ENCODE assay signal across 11 mouse cellular contexts in genomic region chr10:83970501-83970900, GRCm38 (mm10).
DNase-seq lines count a peak whose midpoint lies in the region; ATAC-seq lines count a peak whose summit lies in the region.
"Had no signal": no experiment of that assay in that cellular context is flagged by ENCODE, and none has a peak within 500 bp of the region (broad histone marks: within the 10 kb centered on the region; RNA-seq: fewer than 3 reads in every experiment).

No protein-coding gene starts in this region.

- DNase-seq in gastrocnemius, adult 18-20 months (ENCODE audit: low spot score), result peak; percentile 11
- DNase-seq in gastrocnemius, postnatal 14 days, result no peak
- DNase-seq in kidney, adult 18-20 months, result peak; percentile 9
- no peak for DNase-seq in kidney, postnatal 25 days
- peak; percentile 31 for DNase-seq in Muller cell, postnatal 12 days (ENCODE audit: inconsistent ontology term)
- peak; percentile 33 for DNase-seq in heart, postnatal 4 days
- DNase-seq in frontal cortex, postnatal 10 days (ENCODE audit: low spot score in 2 of 2), result no peak
- DNase-seq: cerebellum, postnatal 14 days; right cerebral cortex, postnatal 4 days; thymus, adult 18-20 months had no signal

- no peak for ATAC-seq in monocyte, adult 5-6 weeks (replicated peaks; ENCODE audit: insufficient number of reproducible peaks, low FRiP score, low TSS enrichment, poor library complexity, severe bottlenecking)

- intact Hi-C loops in gastrocnemius, postnatal 14 days (cut with DNase I; ENCODE audit: low total_unique reads), result no loop called here

Comparison
In these comparisons a context has a peak if more than half of its experiments do, and no peak if none do; other contexts are left out.
1. DNase-seq: peak in gastrocnemius, adult 18-20 months (single experiment), kidney, adult 18-20 months (single experiment), Muller cell, postnatal 12 days (single experiment) and heart, postnatal 4 days (single experiment); none in gastrocnemius, postnatal 14 days (single experiment), kidney, postnatal 25 days (0 of 2) and frontal cortex, postnatal 10 days (0 of 2).